ENCODE assay signal across 14 mouse cellular contexts in genomic region chr9:66243240-66243639, GRCm38 (mm10).
DNase-seq lines count a peak whose midpoint lies in the region; TF ChIP-seq lines count a peak whose summit lies in the region.
"Had no signal": no experiment of that assay in that cellular context is flagged by ENCODE, and none has a peak within 500 bp of the region (broad histone marks: within the 10 kb centered on the region; RNA-seq: fewer than 3 reads in every experiment).

No protein-coding gene starts in this region.

- H3K4me3 ChIP-seq in gastrocnemius, adult 2 months, result no peak overlapping the region
- H3K4me3 ChIP-seq: layer of hippocampus, adult 2 months; left cerebral cortex, adult 2 months; liver, embryonic 15.5 days; midbrain, embryonic 15.5 days had no signal

- DNase-seq in gastrocnemius, adult 2 months, result peak; percentile 74
- DNase-seq in gastrocnemius, postnatal 10 days, result no peak
- DNase-seq in lung, postnatal 10 days, result peak; percentile 21
- no peak for DNase-seq in lung, postnatal 14 days
- peak; percentile 36 to 46 for DNase-seq in heart, postnatal 10 days
- DNase-seq in kidney, postnatal 25 days, result peak; percentile 47 to 62
- no peak for DNase-seq in layer of hippocampus, postnatal 10 days (ENCODE audit: low spot score in 2 of 2)
- DNase-seq in natural killer cell, adult 2 months (ENCODE audit: low spot score in 2 of 2), result no peak
- DNase-seq: cerebellum, adult 11-12 months; forebrain, postnatal 0 days had no signal

- H3K27ac ChIP-seq in gastrocnemius, adult 2 months, result peak overlapping the region; percentile 85
- H3K27ac ChIP-seq: layer of hippocampus, adult 2 months; left cerebral cortex, adult 2 months; midbrain, embryonic 15.5 days had no signal

- TF ChIP-seq CTCF in gastrocnemius, adult 2 months (IDR thresholded peaks at IDR 0.05), result no peak

- intact Hi-C loops in gastrocnemius, adult 2 months (cut with DNase I), result loop anchor here (5.0 kb wide), 1 partner anchor 34 kb away; no protein-coding TSS in a partner anchor
- intact Hi-C loops in heart, postnatal 10 days (cut with DNase I), result loop anchor here (2.0 kb wide), 1 partner anchor 34 kb away; no protein-coding TSS in a partner anchor

Comparison
In these comparisons a context has a peak if more than half of its experiments do, and no peak if none do; other contexts are left out.
1. DNase-seq: peak in gastrocnemius, adult 2 months (single experiment), lung, postnatal 10 days (single experiment), heart, postnatal 10 days (2 of 2) and kidney, postnatal 25 days (2 of 2); none in gastrocnemius, postnatal 10 days (single experiment), lung, postnatal 14 days (single experiment), layer of hippocampus, postnatal 10 days (0 of 2) and natural killer cell, adult 2 months (0 of 2).